Mouse (Mus musculus) liver, adult (tissue): ENCODE results near the gene 4931406P16Rik.

Source experiments
- GATA4 ChIP-seq: IDR thresholded peaks from 2 replicates; pipeline ENCODE4 v1.6.1; 2014; ENCODE audit warnings: mild to moderate bottlenecking, low read length; ENCODE audit not compliant: insufficient replicate concordance

Gene 4931406P16Rik

DNA sequence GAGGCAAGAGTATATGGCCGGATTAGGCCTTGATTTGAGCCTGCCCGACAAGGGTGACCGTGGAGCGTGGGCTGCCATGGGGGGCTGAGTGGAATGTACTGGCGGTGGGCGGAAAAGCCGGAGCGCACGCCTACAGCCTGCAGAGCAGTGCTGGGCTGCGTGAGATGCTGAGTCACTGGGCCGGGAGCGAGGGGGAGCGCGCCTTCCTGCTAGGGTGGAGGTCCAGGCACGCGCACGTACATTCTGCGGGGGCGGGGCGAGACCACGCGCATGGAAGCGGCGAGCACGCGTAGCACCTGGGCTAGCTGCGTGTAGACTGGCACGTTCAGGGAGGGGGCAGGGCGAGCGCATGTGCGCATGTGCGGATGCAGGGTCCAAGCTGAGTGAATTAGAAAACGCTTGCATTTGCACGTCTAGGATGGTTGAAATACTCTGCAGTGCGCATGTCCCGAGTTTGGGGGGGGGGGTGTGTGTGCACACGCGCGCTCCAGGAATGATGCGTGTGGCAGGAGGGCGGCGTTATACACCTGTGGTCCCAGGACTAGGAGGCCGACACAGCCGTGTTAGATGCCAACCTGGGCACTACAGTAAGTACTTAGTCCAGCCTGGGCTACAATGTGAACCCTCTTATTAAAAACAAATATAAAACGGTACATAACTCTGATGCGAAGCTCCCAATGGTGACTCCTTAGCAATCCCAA, 79.3 kb downstream of the 4931406P16Rik start:
- TF ChIP-seq GATA4 = no peak

DNA sequence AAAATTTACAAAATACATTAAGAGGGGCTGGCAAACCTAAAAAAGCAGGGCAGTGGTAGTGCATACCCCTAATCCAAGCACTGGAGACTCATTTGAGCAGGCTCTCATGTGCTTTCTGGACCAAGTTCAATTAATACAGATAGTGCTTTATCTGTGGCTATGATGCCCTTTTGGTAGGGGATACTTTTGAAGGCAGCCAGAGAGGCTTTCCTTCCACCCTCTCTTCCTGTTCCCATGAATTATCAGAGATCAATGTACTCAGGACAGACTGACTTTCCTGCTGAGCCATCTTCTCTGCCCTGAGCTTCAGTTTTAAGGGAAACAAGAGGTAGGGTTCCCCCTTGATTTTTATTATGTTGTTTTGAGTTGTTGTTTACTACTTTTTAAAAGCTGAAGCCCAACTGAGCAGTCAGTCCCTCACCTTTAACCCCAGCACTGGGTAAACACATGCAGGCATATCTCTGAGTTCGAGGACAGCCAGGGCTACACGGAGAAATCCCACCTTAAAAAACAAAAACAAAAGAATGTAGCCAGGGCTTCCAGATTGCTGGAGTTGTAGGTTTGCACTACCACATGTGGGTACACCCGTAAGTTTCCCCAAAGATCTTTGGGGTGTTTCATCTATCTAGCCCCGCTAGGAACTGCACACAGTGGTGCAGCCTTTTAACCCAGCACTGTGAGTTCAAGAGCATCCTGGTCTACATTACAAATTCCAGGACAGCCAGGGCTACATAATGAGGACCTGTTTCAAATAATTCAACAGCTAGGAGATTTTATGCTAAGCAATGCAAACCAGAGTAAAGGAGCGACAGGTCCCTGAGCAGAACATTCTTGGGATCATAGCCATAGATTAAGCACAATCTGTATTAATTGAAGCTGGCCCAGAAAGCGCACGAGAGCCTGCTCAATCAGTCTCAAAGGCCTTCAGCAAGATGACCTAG, 80.3 kb downstream of the 4931406P16Rik start:
- TF ChIP-seq GATA4 = peak; percentile 80; the same call in 1 of the 2 replicates

DNA sequence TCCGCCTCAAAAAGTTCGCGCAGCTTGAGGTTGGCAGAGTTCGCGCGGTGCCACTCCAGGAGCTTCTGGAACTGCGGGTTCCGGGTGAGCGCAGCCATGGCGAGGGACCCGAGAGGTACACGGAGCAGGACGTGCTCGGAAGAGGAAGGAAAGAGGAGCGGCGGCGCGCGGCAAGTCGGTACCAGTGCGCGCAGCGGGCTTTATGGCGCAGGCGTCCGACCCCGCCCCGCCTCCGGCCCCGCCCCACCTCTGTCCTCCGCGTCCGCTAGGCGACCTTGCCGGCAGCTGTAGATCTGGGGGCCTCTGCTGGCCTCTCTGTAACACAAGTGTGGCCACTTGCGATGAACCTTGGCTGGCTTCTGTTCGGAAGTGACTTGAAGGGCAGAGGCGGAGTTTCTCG, 83.2 kb downstream of the 4931406P16Rik start, which contains the start of gene Gpi1:
Gpi1 (minus strand) TSS at position 221 of the 400 bp plus-strand sequence.
- peak; percentile 35; the same call in 1 of the 2 replicates for TF ChIP-seq GATA4

DNA sequence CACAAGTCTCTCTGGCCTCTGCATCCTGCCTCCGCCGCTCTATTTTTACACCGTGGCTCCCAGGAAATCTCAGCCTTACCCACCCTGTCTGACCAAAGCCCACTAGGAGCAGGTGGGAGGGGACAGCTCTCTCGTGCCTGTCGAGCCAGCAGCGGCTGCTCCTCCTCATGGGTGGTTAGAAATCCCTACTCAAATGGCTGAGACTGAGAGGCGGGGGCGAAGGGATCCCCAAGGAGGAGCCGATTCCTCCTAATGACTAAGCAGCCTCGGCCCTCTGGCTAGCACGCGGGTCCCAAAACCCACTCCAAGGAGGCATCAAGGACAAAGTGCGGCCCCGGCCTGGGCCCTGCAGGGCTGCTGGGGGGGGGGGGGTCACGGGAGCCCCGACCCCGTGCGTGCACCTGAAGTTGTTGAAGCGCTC, 83.7 kb downstream of the 4931406P16Rik start:
- no peak for TF ChIP-seq GATA4

DNA sequence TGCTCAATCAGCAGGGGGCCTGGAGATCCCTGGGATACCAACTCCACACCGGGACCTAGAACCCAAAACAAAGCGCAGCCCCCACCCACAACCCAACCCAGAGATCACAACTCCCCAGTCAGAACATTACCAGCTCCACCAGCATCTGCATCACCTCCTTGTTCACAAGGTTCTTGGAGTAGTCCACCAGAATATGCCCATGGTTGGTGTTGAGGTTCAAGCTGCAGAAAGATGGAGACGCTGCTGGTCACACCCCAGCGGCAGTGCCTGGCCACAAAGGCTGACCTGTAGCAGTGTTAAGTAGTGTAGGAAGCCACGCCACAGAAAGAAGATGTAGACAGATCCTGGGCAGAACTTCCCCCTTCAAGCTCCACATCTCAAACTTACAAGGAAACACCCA, 84.2 kb downstream of the 4931406P16Rik start:
- TF ChIP-seq GATA4 = no peak

DNA sequence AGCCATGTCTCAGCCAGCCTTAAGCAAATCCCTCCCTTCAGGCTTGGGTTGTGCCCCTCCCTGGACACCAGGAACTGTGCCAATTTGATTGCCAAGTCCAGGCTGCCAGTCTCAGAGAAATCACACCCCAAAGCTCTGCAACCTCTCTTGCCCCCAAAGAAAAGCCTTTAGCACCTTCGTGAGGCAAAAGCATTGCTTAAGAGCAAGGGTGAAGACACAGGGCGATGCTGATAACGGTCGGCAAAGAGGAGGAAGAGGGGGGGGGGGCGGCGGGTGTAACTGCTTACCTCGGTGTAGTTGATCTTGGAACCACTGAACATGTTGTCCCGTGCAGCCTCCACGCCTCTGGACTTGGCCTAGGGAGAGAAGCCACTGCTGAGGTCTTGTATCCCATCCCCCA, 84.7 kb downstream of the 4931406P16Rik start:
- TF ChIP-seq GATA4 = no peak

DNA sequence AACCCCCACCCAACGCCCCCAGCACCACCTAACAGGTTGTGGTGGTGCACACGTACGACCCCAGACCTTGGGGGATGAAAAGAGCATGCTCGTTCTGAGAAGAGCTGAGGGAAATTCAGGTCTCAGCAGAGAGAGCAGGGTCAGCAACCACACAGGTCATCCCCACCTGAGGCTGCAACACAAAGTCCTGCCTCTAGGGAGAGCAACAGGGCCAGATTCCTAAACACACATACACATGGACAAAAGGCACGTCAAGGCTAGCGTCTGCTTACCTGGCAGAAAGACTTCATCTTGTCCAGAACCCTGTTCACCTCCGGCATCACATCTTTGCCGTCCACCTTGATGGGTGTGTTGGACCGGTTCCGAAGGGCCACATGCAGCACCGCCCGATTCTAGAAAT, 86.5 kb downstream of the 4931406P16Rik start:
- no peak for TF ChIP-seq GATA4

DNA sequence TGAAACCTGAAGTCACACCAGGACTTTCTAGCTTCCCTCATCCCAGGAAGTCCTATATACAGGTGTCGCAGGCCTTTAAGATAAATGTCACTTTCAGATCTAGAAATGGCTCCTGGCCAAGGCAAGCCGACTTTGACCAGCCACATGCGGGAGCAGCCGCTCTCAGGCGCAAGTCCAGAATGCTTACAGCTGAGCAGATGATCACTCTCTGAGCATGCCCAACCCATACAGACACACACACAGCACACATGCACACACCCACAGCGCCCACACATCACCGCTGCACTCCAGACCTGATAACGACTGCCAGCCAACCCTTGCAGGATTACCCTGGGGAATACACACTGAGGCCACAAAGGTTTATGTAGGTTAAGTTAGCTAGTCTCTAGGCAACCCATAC, 87.3 kb downstream of the 4931406P16Rik start:
- no peak for TF ChIP-seq GATA4

DNA sequence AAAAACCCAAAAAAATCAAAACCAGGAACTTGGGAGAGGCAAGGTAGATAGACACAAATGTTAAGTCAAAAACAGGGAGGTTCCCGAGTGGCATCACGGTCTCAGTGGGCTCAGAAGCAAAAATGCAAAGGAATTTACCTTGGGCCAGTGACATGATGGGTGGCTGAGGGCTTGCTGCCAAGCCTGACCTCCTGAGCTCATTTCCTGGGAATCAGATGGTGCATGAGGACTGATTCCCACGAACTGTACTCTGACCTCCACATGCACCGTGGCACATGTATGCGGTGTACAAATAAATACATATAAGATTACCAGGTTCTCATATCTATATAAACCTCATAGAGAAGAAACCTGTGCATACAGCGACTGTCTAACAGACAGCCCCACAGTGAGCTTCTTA, 89.0 kb downstream of the 4931406P16Rik start:
- TF ChIP-seq GATA4 = no peak

DNA sequence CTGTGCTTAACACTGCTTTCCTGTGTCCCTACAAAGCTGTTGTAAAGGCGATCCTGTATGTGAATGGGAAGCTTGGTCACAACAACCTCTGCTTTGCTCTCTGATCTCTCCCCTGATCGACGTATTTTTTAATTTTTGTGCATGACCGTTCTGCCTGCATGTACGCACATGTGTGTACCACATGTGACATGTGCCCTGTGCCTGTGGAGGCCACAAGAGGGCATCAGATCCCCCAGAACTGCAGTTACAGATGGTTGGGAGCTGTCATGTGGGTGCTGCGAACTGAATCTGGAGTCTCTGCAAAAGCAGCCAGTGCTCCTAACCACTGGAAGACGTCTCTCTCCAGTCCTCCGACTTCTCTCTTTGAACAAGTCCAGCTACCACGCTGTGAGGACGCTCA, 91.0 kb downstream of the 4931406P16Rik start:
- TF ChIP-seq GATA4 = no peak

DNA sequence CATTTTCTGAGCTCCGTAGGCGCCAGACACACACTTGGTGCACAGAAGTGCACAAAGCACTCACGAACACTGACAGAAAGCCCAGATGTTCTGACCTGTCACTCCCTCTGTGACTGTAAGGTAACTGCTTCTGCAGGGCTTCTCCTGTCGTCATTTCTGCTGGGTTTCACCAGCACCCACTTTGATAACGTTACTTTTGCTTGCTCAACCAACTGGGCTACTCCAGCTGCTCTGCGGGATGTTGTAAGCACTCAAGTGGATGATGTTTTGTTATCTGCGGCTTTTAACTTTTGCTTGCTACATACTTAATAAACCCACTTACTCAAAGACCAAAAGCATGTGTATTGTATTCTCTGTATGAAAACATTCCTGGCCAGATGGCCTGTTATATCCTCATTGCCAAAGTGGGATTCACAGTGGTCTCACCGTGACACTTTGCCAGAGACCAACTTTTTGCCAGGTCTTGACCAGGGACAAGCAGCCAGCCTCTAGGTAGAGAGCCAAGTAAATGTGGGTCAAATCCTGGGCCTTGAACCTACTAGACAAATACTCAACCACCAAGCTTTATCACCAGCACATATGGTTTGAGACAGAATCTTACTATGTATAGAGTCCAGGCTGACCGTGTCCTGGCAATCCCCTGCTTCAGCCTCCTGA, 91.6 kb downstream of the 4931406P16Rik start:
- no peak for TF ChIP-seq GATA4

DNA sequence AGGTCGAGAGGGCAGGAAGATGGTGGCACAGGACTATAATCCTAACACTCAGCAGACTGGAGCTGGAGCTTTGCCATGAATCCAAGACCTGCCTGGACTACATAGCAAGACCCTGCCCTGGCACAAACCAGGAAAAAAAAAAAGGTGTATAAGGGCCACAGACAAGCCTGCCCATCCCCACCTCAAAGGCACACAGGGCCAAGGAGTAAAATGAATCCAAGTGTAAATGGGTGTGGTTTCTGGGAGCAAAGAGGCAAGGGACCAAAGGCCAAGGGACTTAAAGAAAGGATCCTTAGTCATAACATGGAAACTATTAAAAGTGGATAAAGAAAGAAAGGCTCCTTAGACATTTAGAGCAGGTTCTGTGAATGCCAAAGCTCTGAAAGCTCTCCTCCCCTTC, 94.9 kb downstream of the 4931406P16Rik start:
- TF ChIP-seq GATA4 = no peak

DNA sequence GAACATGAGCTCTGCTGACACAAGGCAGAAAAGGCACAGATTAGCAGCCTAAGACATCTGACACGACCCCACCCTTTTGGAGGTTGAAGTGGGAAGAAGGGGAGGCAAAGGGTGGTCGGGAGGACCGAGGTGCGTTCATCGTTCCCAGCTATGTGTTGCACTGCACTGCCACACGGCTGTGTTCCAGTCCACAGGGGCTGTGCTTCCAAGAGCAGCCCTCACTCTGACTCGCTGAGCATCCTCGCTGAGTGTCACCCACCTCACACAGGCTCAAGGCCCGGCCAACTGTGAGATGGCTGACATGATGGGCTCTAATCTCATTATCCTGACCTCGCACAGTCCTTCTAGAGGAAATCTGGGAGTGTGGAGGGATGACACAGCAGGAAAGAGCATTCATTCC, 96.9 kb downstream of the 4931406P16Rik start:
- TF ChIP-seq GATA4 = no peak

DNA sequence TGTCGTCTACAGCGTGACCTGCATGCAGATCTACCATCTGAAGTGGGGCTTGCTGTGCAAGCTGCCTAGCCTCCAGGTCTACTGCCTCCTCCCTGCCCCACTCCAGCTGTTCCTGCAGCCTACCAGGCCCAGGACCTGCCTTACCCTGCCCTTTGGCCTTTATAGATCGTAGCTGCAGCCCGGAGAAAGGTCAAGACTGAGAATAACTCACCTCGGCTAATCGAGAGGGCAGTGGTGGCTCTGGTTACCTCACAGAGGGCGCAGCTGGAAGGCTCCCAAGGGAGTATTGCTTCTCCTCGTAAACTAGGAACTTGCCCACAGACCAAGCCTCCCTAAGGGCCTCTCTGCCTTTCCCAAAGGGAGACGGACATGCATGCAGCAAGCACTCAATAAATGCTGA, 97.9 kb downstream of the 4931406P16Rik start:
- no peak for TF ChIP-seq GATA4

DNA sequence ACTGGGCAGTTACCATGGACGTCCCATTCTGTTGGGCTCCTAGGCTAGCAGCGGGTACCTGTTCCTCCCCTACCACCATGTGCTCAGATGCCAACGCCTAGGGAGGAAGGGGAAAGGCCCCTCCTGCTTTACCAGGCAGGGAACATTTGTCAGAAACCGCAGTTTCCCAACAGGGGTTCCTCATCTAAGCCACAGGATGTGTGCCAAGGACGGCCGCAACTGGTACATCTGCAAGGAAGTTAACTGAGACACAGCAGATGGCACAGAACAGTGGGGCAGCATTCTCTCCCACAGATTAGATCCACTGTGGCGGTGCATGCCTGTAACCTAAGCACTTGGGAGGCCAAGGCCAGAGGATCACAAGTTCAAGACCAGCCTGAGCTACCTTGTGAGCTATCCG, 98.7 kb downstream of the 4931406P16Rik start:
- no peak for TF ChIP-seq GATA4
